Mouse (Mus musculus) midbrain, embryonic 16.5 days (tissue): ENCODE measurements at regions not wholly inside any gene's neighbourhood (a gene's known extent, or its start where the extent isn't known, plus 50 kb on each side); places are given as distances from the start of the nearest gene placed in this dataset.

Experiments used
- ATAC-seq: fragments of 200-750 bp; cut with Nextera tagmentation; 2 replicates; pipeline ENCODE4 v1.8.0; 2017; ENCODE audit warnings: moderate TSS enrichment
- H3K27ac ChIP-seq: fragments of 300-500 bp; sonication (generic); 2 replicates; pipeline ENCODE4 v1.5.1; 2014; ENCODE audit warnings: mild to moderate bottlenecking, low read length, mixed read lengths
- H3K27me3 ChIP-seq: fragments of 300-500 bp; sonication (generic); 2 replicates; pipeline ENCODE4 v1.6.1; 2014; ENCODE audit warnings: low read depth, low read length, mixed read lengths; ENCODE audit not compliant: control insufficient read depth, insufficient read depth
- H3K36me3 ChIP-seq: fragments of 300-500 bp; sonication (generic); 2 replicates; pipeline ENCODE4 v1.6.1; 2014; ENCODE audit warnings: mild to moderate bottlenecking, low read length, moderate library complexity, mixed read lengths; ENCODE audit not compliant: control insufficient read depth, insufficient read depth
- H3K4me1 ChIP-seq: fragments of 300-500 bp; sonication (generic); 2 replicates; pipeline ENCODE4 v1.6.1; 2014; ENCODE audit warnings: mild to moderate bottlenecking, low read length, mixed read lengths; ENCODE audit not compliant: control insufficient read depth, insufficient read depth
- H3K4me2 ChIP-seq: fragments of 300-500 bp; sonication (generic); 2 replicates; pipeline ENCODE4 v1.6.1; 2014; ENCODE audit warnings: mild to moderate bottlenecking, low read length, mixed read lengths
- H3K4me3 ChIP-seq: fragments of 300-500 bp; sonication (generic); 2 replicates; pipeline ENCODE4 v1.5.1; 2014; ENCODE audit warnings: low read depth, mild to moderate bottlenecking, low read length, moderate library complexity, mixed read lengths
- H3K9ac ChIP-seq: fragments of 300-500 bp; sonication (generic); 2 replicates; pipeline ENCODE4 v1.6.1; 2014; ENCODE audit warnings: low read depth, low read length, mixed read lengths
- H3K9me3 ChIP-seq: fragments of 300-500 bp; sonication (generic); replicated peaks from 2 replicates; pipeline ENCODE4 v1.6.1; 2014; ENCODE audit warnings: mild to moderate bottlenecking, low read length, mixed read lengths; ENCODE audit not compliant: control insufficient read depth, poor library complexity, severe bottlenecking
- WGBS: fragments of 180-500 bp; shearing (Covaris S2); extraction: QIAGEN DNeasy Blood & Tissue Kit; methylation state at CpG from one replicate; pipeline ENCODE4 v1.1.7; 2014; 5-methylcytosine and 5-hydroxymethylcytosine counted together

- Histone ChIP-seq H3K36me3 (no peaks in the 10 kb centered on the region), H3K4me3 (no peak overlapping the region), H3K9ac (no peak overlapping the region), H3K4me1 (no peaks in the 10 kb centered on the region), H3K27ac (no peak overlapping the region), H3K4me2 (no peak overlapping the region), H3K27me3 (no peaks in the 10 kb centered on the region), H3K9me3 (no peaks in the 10 kb centered on the region)
- WGBS: 96% methylated on average over 4 of the region's 4 CpGs
- ATAC-seq: no peak
Measured at GRCm38 (mm10) chr15:96928692-96929091, 127.1 kb downstream of the Slc38a4 start.

GRCm38 (mm10) chr15:96927674-96928073 is 128.1 kb downstream of the Slc38a4 start:
- Histone ChIP-seq H3K36me3 (no peaks in the 10 kb centered on the region), H3K4me1 (no peaks in the 10 kb centered on the region), H3K27ac (no peak overlapping the region), H3K9ac (no peak overlapping the region), H3K4me2 (no peak overlapping the region), H3K9me3 (no peaks in the 10 kb centered on the region), H3K27me3 (no peaks in the 10 kb centered on the region), H3K4me3 (no peak overlapping the region)
- ATAC-seq: no peak
- WGBS: 88% methylated on average over 4 of the region's 4 CpGs

- H3K27me3 ChIP-seq: no peaks in the 10 kb centered on the region
- no peak overlapping the region for H3K4me2 ChIP-seq
- H3K27ac ChIP-seq: no peak overlapping the region
- H3K9ac ChIP-seq: no peak overlapping the region
- no peak overlapping the region for H3K4me3 ChIP-seq
- 59% methylated on average over 1 of the region's 1 CpGs for WGBS
- no peaks in the 10 kb centered on the region for H3K4me1 ChIP-seq
- no peaks in the 10 kb centered on the region for H3K9me3 ChIP-seq
- H3K36me3 ChIP-seq: no peaks in the 10 kb centered on the region
- no peak for ATAC-seq
Measured at GRCm38 (mm10) chr15:96926660-96927059, 129.1 kb downstream of the Slc38a4 start.

- no peaks in the 10 kb centered on the region for H3K4me1 ChIP-seq
- H3K9ac ChIP-seq: no peak overlapping the region
- H3K36me3 ChIP-seq: no peaks in the 10 kb centered on the region
- H3K4me2 ChIP-seq: no peak overlapping the region
- no peaks in the 10 kb centered on the region for H3K27me3 ChIP-seq
- H3K27ac ChIP-seq: no peak overlapping the region
- no peak for ATAC-seq
- H3K4me3 ChIP-seq: no peak overlapping the region
- no peaks in the 10 kb centered on the region for H3K9me3 ChIP-seq
- WGBS: 91% methylated on average over 7 of the region's 7 CpGs
Measured at GRCm38 (mm10) chr15:96916586-96916985, 139.2 kb downstream of the Slc38a4 start.

GRCm38 (mm10) chr15:96915544-96915943 is 140.2 kb downstream of the Slc38a4 start:
- 85% methylated on average over 10 of the region's 10 CpGs for WGBS
- Histone ChIP-seq H3K9me3 (no peaks in the 10 kb centered on the region), H3K4me3 (no peak overlapping the region), H3K9ac (no peak overlapping the region), H3K27me3 (no peaks in the 10 kb centered on the region), H3K27ac (no peak overlapping the region), H3K36me3 (no peaks in the 10 kb centered on the region), H3K4me2 (no peak overlapping the region), H3K4me1 (no peaks in the 10 kb centered on the region)
- ATAC-seq: no peak

- Histone ChIP-seq H3K27ac (no peak overlapping the region), H3K4me2 (no peak overlapping the region), H3K36me3 (no peaks in the 10 kb centered on the region), H3K4me1 (no peaks in the 10 kb centered on the region), H3K27me3 (no peaks in the 10 kb centered on the region), H3K9me3 (no peaks in the 10 kb centered on the region), H3K9ac (no peak overlapping the region), H3K4me3 (no peak overlapping the region)
- WGBS: 91% methylated on average over 6 of the region's 6 CpGs
- no peak for ATAC-seq
Measured at GRCm38 (mm10) chr15:96914988-96915387, 140.8 kb downstream of the Slc38a4 start.

GRCm38 (mm10) chr15:96905520-96905919 is 150.2 kb downstream of the Slc38a4 start:
- Histone ChIP-seq H3K4me2 (no peak overlapping the region), H3K27me3 (no peaks in the 10 kb centered on the region), H3K27ac (no peak overlapping the region), H3K9me3 (no peaks in the 10 kb centered on the region), H3K4me1 (no peaks in the 10 kb centered on the region), H3K36me3 (no peaks in the 10 kb centered on the region), H3K4me3 (no peak overlapping the region), H3K9ac (no peak overlapping the region)
- 92% methylated on average over 4 of the region's 4 CpGs for WGBS
- ATAC-seq: no peak

- H3K9ac ChIP-seq: no peak overlapping the region
- H3K27me3 ChIP-seq: no peaks in the 10 kb centered on the region
- WGBS: 95% methylated on average over 3 of the region's 3 CpGs
- H3K4me1 ChIP-seq: no peaks in the 10 kb centered on the region
- no peaks in the 10 kb centered on the region for H3K9me3 ChIP-seq
- no peaks in the 10 kb centered on the region for H3K36me3 ChIP-seq
- ATAC-seq: no peak
- no peak overlapping the region for H3K4me2 ChIP-seq
- no peak overlapping the region for H3K27ac ChIP-seq
- H3K4me3 ChIP-seq: no peak overlapping the region
Measured at GRCm38 (mm10) chr15:96903461-96903860, 152.3 kb downstream of the Slc38a4 start.

- Histone ChIP-seq H3K9me3 (no peaks in the 10 kb centered on the region), H3K4me2 (no peak overlapping the region), H3K4me3 (no peak overlapping the region), H3K27ac (no peak overlapping the region), H3K9ac (no peak overlapping the region), H3K36me3 (no peaks in the 10 kb centered on the region), H3K27me3 (no peaks in the 10 kb centered on the region), H3K4me1 (no peaks in the 10 kb centered on the region)
- WGBS: 89% methylated on average over 8 of the region's 8 CpGs
- no peak for ATAC-seq
Measured at GRCm38 (mm10) chr15:96902781-96903180, 153.0 kb downstream of the Slc38a4 start.

- Histone ChIP-seq H3K9me3 (no peaks in the 10 kb centered on the region), H3K27me3 (no peaks in the 10 kb centered on the region), H3K4me2 (no peak overlapping the region), H3K27ac (no peak overlapping the region), H3K4me3 (no peak overlapping the region), H3K9ac (no peak overlapping the region), H3K4me1 (no peaks in the 10 kb centered on the region), H3K36me3 (no peaks in the 10 kb centered on the region)
- ATAC-seq: no peak
- WGBS: 95% methylated on average over 9 of the region's 9 CpGs
Measured at GRCm38 (mm10) chr15:96901616-96902015, 154.1 kb downstream of the Slc38a4 start.
